Mouse (Mus musculus) lung, embryonic 16.5 days (tissue): Measurements from ENCODE around the gene Klhl26. TPM values are rescaled to one million over a fixed set of nuclear protein-coding genes. Genes with fewer than 3 reads are reported as not detected.

Experiments used
- ATAC-seq: fragments of 200-750 bp; cut with Nextera tagmentation; 2 replicates; pipeline ENCODE4 v1.8.0; 2017; ENCODE audit warnings: low read depth, mild to moderate bottlenecking, moderate library complexity
- H3K27ac ChIP-seq: fragments of 300-500 bp; sonication (generic); 2 replicates; pipeline ENCODE4 v1.5.1; 2014; ENCODE audit warnings: mild to moderate bottlenecking, control low read depth, low read length
- H3K27me3 ChIP-seq: fragments of 300-500 bp; sonication (generic); 2 replicates; pipeline ENCODE4 v1.6.1; 2014; ENCODE audit warnings: low read depth, low read length, mixed read lengths; ENCODE audit not compliant: control insufficient read depth, insufficient read depth
- H3K36me3 ChIP-seq: fragments of 300-500 bp; sonication (generic); 2 replicates; pipeline ENCODE4 v1.6.1; 2014; ENCODE audit warnings: low read length; ENCODE audit not compliant: control insufficient read depth, insufficient read depth
- H3K4me1 ChIP-seq: fragments of 300-500 bp; sonication (generic); replicated peaks from 2 replicates; pipeline ENCODE4 v1.6.1; 2014; ENCODE audit warnings: low read length, mixed read lengths; ENCODE audit not compliant: control insufficient read depth, insufficient read depth
- H3K4me2 ChIP-seq: fragments of 300-500 bp; sonication (generic); 2 replicates; pipeline ENCODE4 v1.6.1; 2014; ENCODE audit warnings: low read depth, low read length, control low read depth
- H3K4me3 ChIP-seq: fragments of 300-500 bp; sonication (generic); 2 replicates; pipeline ENCODE4 v1.5.1; 2014; ENCODE audit warnings: mild to moderate bottlenecking, low read length, control low read depth
- H3K9ac ChIP-seq: fragments of 300-500 bp; sonication (generic); 2 replicates; pipeline ENCODE4 v1.6.1; 2014; ENCODE audit warnings: low read length, control low read depth
- H3K9me3 ChIP-seq: fragments of 300-500 bp; sonication (generic); 2 replicates; pipeline ENCODE4 v1.6.1; 2016; ENCODE audit warnings: low read length; ENCODE audit not compliant: control insufficient read depth
- WGBS: fragments of 180-500 bp; shearing (Covaris S2); extraction: QIAGEN DNeasy Blood & Tissue Kit; methylation state at CpG from one replicate; pipeline ENCODE4 v1.1.7; 2014; 5-methylcytosine and 5-hydroxymethylcytosine counted together
- polyA plus RNA-seq: library from polyadenylated mRNA; unstranded; fragments of >200 nt; fragmentation: Nextera tagmentation; extraction: Ambion mirVana; gene quantifications from 2 replicates; pipeline ENCODE4 v1.2.1, GENCODE M21; 2015

Klhl26 gene
- polyA plus RNA-seq, 1 experiment from 2014 or later: 28.8 TPM

- 77% methylated on average over 4 of the region's 4 CpGs for whole genome bisulfite sequencing
- Histone ChIP-seq H3K9me3 (no peaks in the 10 kb centered on the region), H3K9ac (no peak overlapping the region), H3K27ac (no peak overlapping the region), H3K4me3 (no peak overlapping the region), H3K27me3 (no peaks in the 10 kb centered on the region), H3K36me3 (no peaks in the 10 kb centered on the region), H3K4me2 (no peak overlapping the region), H3K4me1 (peaks cover 19% of the 10 kb centered on the region)
- no peak for ATAC-seq
Observed at GRCm38 (mm10) chr8:70443326-70443725, 33.4 kb downstream of the Klhl26 start.

GRCm38 (mm10) chr8:70441565-70441964 is 35.2 kb downstream of the Klhl26 start:
- H3K4me1 ChIP-seq: peaks cover 11% of the 10 kb centered on the region
- no peak overlapping the region for H3K27ac ChIP-seq
- H3K9ac ChIP-seq: no peak overlapping the region
- no peaks in the 10 kb centered on the region for H3K36me3 ChIP-seq
- H3K4me3 ChIP-seq: no peak overlapping the region
- no peak overlapping the region for H3K4me2 ChIP-seq
- no peak for ATAC-seq
- no peaks in the 10 kb centered on the region for H3K27me3 ChIP-seq
- 51% methylated on average over 3 of the region's 3 CpGs for WGBS
- no peaks in the 10 kb centered on the region for H3K9me3 ChIP-seq

- WGBS: 32% methylated on average over 3 of the region's 3 CpGs
- no peaks in the 10 kb centered on the region for H3K27me3 ChIP-seq
- ATAC-seq: no peak
- H3K9me3 ChIP-seq: no peaks in the 10 kb centered on the region
- no peaks in the 10 kb centered on the region for H3K36me3 ChIP-seq
- peak overlapping the region; percentile 81 for H3K4me2 ChIP-seq
- no peak overlapping the region; the same call in 1 of the 2 replicates for H3K4me3 ChIP-seq
- peak overlapping the region; percentile 71 for H3K9ac ChIP-seq
- H3K27ac ChIP-seq: no peak overlapping the region
- H3K4me1 ChIP-seq: peaks cover 11% of the 10 kb centered on the region
Observed at GRCm38 (mm10) chr8:70440246-70440645, 36.5 kb downstream of the Klhl26 start.

GRCm38 (mm10) chr8:70439848-70440179 is 37.0 kb downstream of the Klhl26 start:
- peak overlapping the region; percentile 70 for H3K4me3 ChIP-seq
- peak overlapping the region; percentile 71 for H3K9ac ChIP-seq
- peak overlapping the region; percentile 81 for H3K4me2 ChIP-seq
- no peaks in the 10 kb centered on the region for H3K27me3 ChIP-seq
- peaks cover 11% of the 10 kb centered on the region for H3K4me1 ChIP-seq
- 0% methylated on average over 5 of the region's 7 CpGs for WGBS
- no peaks in the 10 kb centered on the region for H3K9me3 ChIP-seq
- H3K36me3 ChIP-seq: no peaks in the 10 kb centered on the region
- peak overlapping the region; percentile 69 for H3K27ac ChIP-seq
- no peak for ATAC-seq

- Histone ChIP-seq H3K27ac (peak within 1 kb of the TSS; percentile 69), H3K9me3 (no peaks in the 10 kb centered on the region), H3K36me3 (no peaks in the 10 kb centered on the region), H3K4me3 (peak within 1 kb of the TSS; percentile 70), H3K27me3 (no peaks in the 10 kb centered on the region), H3K4me2 (peak within 1 kb of the TSS; percentile 84), H3K9ac (peak within 1 kb of the TSS; percentile 71), H3K4me1 (peaks cover 11% of the 10 kb centered on the region)
- peak; percentile 99 for ATAC-seq
- WGBS: under 1% methylated on average over 70 of the region's 70 CpGs
Observed at GRCm38 (mm10) chr8:70439055-70439847, 37.5 kb downstream of the Klhl26 start, which contains the start of gene Crtc1. Gene Crtc1 (minus strand): TSS chr8:70439579.

GRCm38 (mm10) chr8:70438423-70438822 is 38.3 kb downstream of the Klhl26 start:
- H3K27ac ChIP-seq: no peak overlapping the region
- no peak overlapping the region; the same call in 1 of the 2 replicates for H3K9ac ChIP-seq
- whole genome bisulfite sequencing: 83% methylated on average over 2 of the region's 2 CpGs
- ATAC-seq: no peak
- peak overlapping the region; percentile 70 for H3K4me3 ChIP-seq
- no peaks in the 10 kb centered on the region for H3K36me3 ChIP-seq
- peaks cover 11% of the 10 kb centered on the region for H3K4me1 ChIP-seq
- H3K4me2 ChIP-seq: peak overlapping the region; percentile 84
- H3K27me3 ChIP-seq: no peaks in the 10 kb centered on the region
- H3K9me3 ChIP-seq: no peaks in the 10 kb centered on the region

GRCm38 (mm10) chr8:70435156-70435555 is 41.6 kb downstream of the Klhl26 start:
- Histone ChIP-seq H3K27ac (no peak overlapping the region), H3K27me3 (no peaks in the 10 kb centered on the region), H3K9ac (no peak overlapping the region), H3K4me1 (peaks cover 11% of the 10 kb centered on the region), H3K36me3 (no peaks in the 10 kb centered on the region), H3K4me3 (no peak overlapping the region), H3K4me2 (no peak overlapping the region), H3K9me3 (no peaks in the 10 kb centered on the region)
- ATAC-seq: no peak
- WGBS: 90% methylated on average over 5 of the region's 5 CpGs

GRCm38 (mm10) chr8:70432991-70433536 is 43.7 kb downstream of the Klhl26 start:
- Histone ChIP-seq H3K36me3 (no peaks in the 10 kb centered on the region), H3K27me3 (no peaks in the 10 kb centered on the region), H3K4me2 (no peak overlapping the region), H3K4me3 (no peak overlapping the region), H3K9ac (no peak overlapping the region), H3K9me3 (no peaks in the 10 kb centered on the region), H3K27ac (no peak overlapping the region), H3K4me1 (no peaks in the 10 kb centered on the region)
- ATAC-seq: no peak
- 38% methylated on average over 4 of the region's 4 CpGs for WGBS

- ATAC-seq: no peak
- Histone ChIP-seq H3K27ac (no peak overlapping the region), H3K4me3 (no peak overlapping the region), H3K4me1 (no peaks in the 10 kb centered on the region; the same call in 1 of the 2 replicates), H3K4me2 (no peak overlapping the region), H3K9ac (no peak overlapping the region), H3K27me3 (no peaks in the 10 kb centered on the region), H3K9me3 (no peaks in the 10 kb centered on the region), H3K36me3 (no peaks in the 10 kb centered on the region)
- 75% methylated on average over 4 of the region's 4 CpGs for WGBS
Observed at GRCm38 (mm10) chr8:70431213-70431612, 45.6 kb downstream of the Klhl26 start.
